Mouse (Mus musculus) cerebellum, adult 9-10 months (tissue): ENCODE data around the gene Alyref.
"Not testable (repeated sequence)": the region's sequence is repeated elsewhere in the genome, so short reads cannot be mapped to it uniquely, and the experiment has no call there.

Experiments
- DNase-seq: peaks from one replicate; pipeline ENCODE4 v3.0.0; 2022

Alyref gene

GRCm38 (mm10) chr11:120598990-120599549 is 905 bp upstream of the Alyref start:
- DNase-seq = peak; percentile 48

- DNase-seq = no peak
Measured at GRCm38 (mm10) chr11:120597240-120598235, 627 bp downstream of the Alyref start.

- no peak for DNase-seq
Measured at GRCm38 (mm10) chr11:120588531-120588930, 9.6 kb downstream of the Alyref start.

- DNase-seq = no peak
Measured at GRCm38 (mm10) chr11:120583937-120584336, 14.2 kb downstream of the Alyref start.

- DNase-seq = not testable (repeated sequence)
Measured at GRCm38 (mm10) chr11:120582982-120583293, 15.2 kb downstream of the Alyref start.

GRCm38 (mm10) chr11:120582268-120582981 is 15.7 kb downstream of the Alyref start:
- DNase-seq = peak; percentile 71

GRCm38 (mm10) chr11:120581490-120582267 is 16.5 kb downstream of the Alyref start, which contains the start of gene Arhgdia:
Gene Arhgdia, minus strand, starts transcription at chr11:120581624.
- peak; percentile 86 for DNase-seq

GRCm38 (mm10) chr11:120580871-120581331 is 17.3 kb downstream of the Alyref start:
- DNase-seq = peak; percentile 54

- peak; percentile 56 for DNase-seq
Measured at GRCm38 (mm10) chr11:120580190-120580589, 18.0 kb downstream of the Alyref start.

- peak; percentile 79 for DNase-seq
Measured at GRCm38 (mm10) chr11:120579316-120580107, 18.7 kb downstream of the Alyref start.

- DNase-seq = peak; percentile 55
Measured at GRCm38 (mm10) chr11:120578694-120579243, 19.4 kb downstream of the Alyref start.

- peak; percentile 52 for DNase-seq
Measured at GRCm38 (mm10) chr11:120578024-120578693, 20.0 kb downstream of the Alyref start.

- DNase-seq = peak; percentile 63
Measured at GRCm38 (mm10) chr11:120577211-120578023, 20.7 kb downstream of the Alyref start.

GRCm38 (mm10) chr11:120576365-120576981 is 21.7 kb downstream of the Alyref start:
- DNase-seq = peak; percentile 30

GRCm38 (mm10) chr11:120575940-120576339 is 22.2 kb downstream of the Alyref start:
- peak; percentile 27 for DNase-seq

GRCm38 (mm10) chr11:120575046-120575445 is 23.1 kb downstream of the Alyref start:
- no peak for DNase-seq

GRCm38 (mm10) chr11:120574278-120574600 is 23.9 kb downstream of the Alyref start:
- DNase-seq = no peak

GRCm38 (mm10) chr11:120573585-120574277 is 24.4 kb downstream of the Alyref start:
- DNase-seq = no peak
